Mouse (Mus musculus): ENCODE data around the gene Acot12.

DNA sequence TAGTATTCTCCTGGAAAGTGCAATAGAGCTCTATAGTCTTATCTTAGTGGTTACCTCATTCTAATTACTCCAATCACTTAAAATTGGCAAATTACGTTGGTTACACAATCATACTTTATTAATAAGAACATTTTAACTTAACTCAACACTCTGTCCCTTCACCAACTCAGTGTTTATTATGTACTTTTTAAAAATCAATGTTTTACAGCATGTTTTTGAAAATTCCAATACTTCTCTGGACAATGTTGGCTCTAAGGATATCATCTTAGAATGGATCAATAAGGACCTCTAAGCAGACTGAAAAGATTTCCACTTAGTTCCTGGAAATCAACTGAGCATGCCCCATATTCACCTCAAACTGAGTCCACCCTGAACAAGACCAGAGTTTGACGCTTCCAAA, 7.1 kb downstream of the Acot12 start:
- no peak for TF ChIP-seq CTCF (IDR thresholded peaks at IDR 0.05; ENCODE audit: borderline replicate concordance, extremely low read depth, insufficient read depth, insufficient read length)
- TF ChIP-seq POLR2A (IDR thresholded peaks at IDR 0.05; ENCODE audit: borderline replicate concordance, extremely low read depth, insufficient read depth, insufficient read length, poor library complexity, severe bottlenecking), result no peak

Measured in brain, embryonic 14.5 days (tissue).